Mouse (Mus musculus) midbrain, embryonic 13.5 days (tissue): ENCODE measurements around the gene Olfr157. TPM values are rescaled to one million over a fixed set of nuclear protein-coding genes. Genes with fewer than 3 reads are reported as not detected.

ENCODE experiments used
- ATAC-seq: fragments of 200-750 bp; cut with Nextera tagmentation; 2 replicates; pipeline ENCODE4 v1.8.0; 2017; ENCODE audit warnings: mild to moderate bottlenecking, moderate TSS enrichment, moderate library complexity
- H3K27ac ChIP-seq: fragments of 300-500 bp; sonication (generic); 2 replicates; pipeline ENCODE4 v1.5.1; 2015; ENCODE audit warnings: inconsistent platforms, mild to moderate bottlenecking, moderate library complexity
- H3K27me3 ChIP-seq: fragments of 300-500 bp; sonication (generic); 2 replicates; pipeline ENCODE4 v1.6.1; 2015; ENCODE audit warnings: mild to moderate bottlenecking, inconsistent platforms
- H3K36me3 ChIP-seq: fragments of 300-500 bp; sonication (generic); 2 replicates; pipeline ENCODE4 v1.6.1; 2015; ENCODE audit warnings: mild to moderate bottlenecking, inconsistent platforms
- H3K4me1 ChIP-seq: fragments of 300-500 bp; sonication (generic); replicated peaks from 2 replicates; pipeline ENCODE4 v1.6.1; 2015; ENCODE audit warnings: inconsistent platforms
- H3K4me2 ChIP-seq: fragments of 300-500 bp; sonication (generic); replicated peaks from 2 replicates; pipeline ENCODE4 v1.6.1; 2015; ENCODE audit warnings: moderate library complexity, mild to moderate bottlenecking, inconsistent platforms
- H3K4me3 ChIP-seq: fragments of 300-500 bp; sonication (generic); replicated peaks from 2 replicates; pipeline ENCODE4 v1.5.1; 2015; ENCODE audit warnings: mild to moderate bottlenecking, inconsistent platforms
- H3K9ac ChIP-seq: fragments of 300-500 bp; sonication (generic); replicated peaks from 2 replicates; pipeline ENCODE4 v1.6.1; 2015; ENCODE audit warnings: mild to moderate bottlenecking, inconsistent platforms
- H3K9me3 ChIP-seq: fragments of 300-500 bp; sonication (generic); 2 replicates; pipeline ENCODE4 v1.6.1; 2016; ENCODE audit warnings: mild to moderate bottlenecking, inconsistent platforms
- WGBS: fragments of 180-500 bp; shearing (Covaris S2); methylation state at CpG from one replicate; pipeline ENCODE4 v1.1.7; 2015; 5-methylcytosine and 5-hydroxymethylcytosine counted together
- polyA plus RNA-seq: library from polyadenylated mRNA; unstranded; fragments of >200 nt; fragmentation: Nextera tagmentation; extraction: Ambion mirVana; gene quantifications from 2 replicates; pipeline ENCODE4 v1.2.1, GENCODE M21; 2015

The Olfr157 gene
- polyA plus RNA-seq, 1 experiment from 2014 or later: not detected

GRCm38 (mm10) chr4:43795296-43795695 is 44.7 kb downstream of the Olfr157 start:
- no peaks in the 10 kb centered on the region for H3K36me3 ChIP-seq
- H3K27me3 ChIP-seq: no peaks in the 10 kb centered on the region
- 0 out of 2 replicates have a peak, but pooled peaks cover 5% of the 10 kb centered on the region for H3K9me3 ChIP-seq
- no peaks in the 10 kb centered on the region for H3K4me1 ChIP-seq
- H3K4me2 ChIP-seq: no peak overlapping the region
- ATAC-seq: no peak
- no peak overlapping the region for H3K9ac ChIP-seq
- no peak overlapping the region for H3K27ac ChIP-seq
- 78% methylated on average over 6 of the region's 6 CpGs for whole genome bisulfite sequencing
- no peak overlapping the region for H3K4me3 ChIP-seq

Other genes starting within 250 kb of the Olfr157 start
- gene Npr2, start 208.3 kb downstream of the Olfr157 start, polyA plus RNA-seq: 13.8 and 14.7 TPM in 2 replicates
- 5.5 and 5.6 TPM in 2 replicates for gene Spag8, start 186.6 kb downstream of the Olfr157 start, polyA plus RNA-seq
- gene Hint2, start 183.7 kb downstream of the Olfr157 start, polyA plus RNA-seq: 75.6 and 77.9 TPM in 2 replicates
- 16.3 and 17.1 TPM in 2 replicates for gene Tmem8b, start 171.2 kb downstream of the Olfr157 start, polyA plus RNA-seq
- 1.8 and 2.4 TPM in 2 replicates for gene Fam221b, start 171.1 kb downstream of the Olfr157 start, polyA plus RNA-seq
- 0.08 TPM in 1 of 2 replicates, not detected in the other for gene Olfr70, start 139.4 kb downstream of the Olfr157 start, polyA plus RNA-seq
- 0.08 and 0.10 TPM in 2 replicates for gene Olfr71, start 129.9 kb downstream of the Olfr157 start, polyA plus RNA-seq
- gene Hrct1, start 113.0 kb downstream of the Olfr157 start, polyA plus RNA-seq: 0.13 and 0.35 TPM in 2 replicates
- 0.05 TPM in 1 of 2 replicates, not detected in the other for gene Spaar, start 110.2 kb downstream of the Olfr157 start, polyA plus RNA-seq
- not detected in 2 replicates for gene Olfr159, start 69.2 kb downstream of the Olfr157 start, polyA plus RNA-seq
- gene Olfr156, start 16.3 kb downstream of the Olfr157 start, polyA plus RNA-seq: not detected in 2 replicates
- not detected in 2 replicates for gene Olfr155, start 11.4 kb upstream of the Olfr157 start, polyA plus RNA-seq
- 6.0 TPM in 2 replicates for gene Reck, start 35.3 kb upstream of the Olfr157 start, polyA plus RNA-seq
- gene Glipr2, start 117.2 kb upstream of the Olfr157 start, polyA plus RNA-seq: 33.7 and 35.3 TPM in 2 replicates
- not detected in 2 replicates for gene Ccin, start 143.3 kb upstream of the Olfr157 start, polyA plus RNA-seq
- gene Clta, start 164.3 kb upstream of the Olfr157 start, polyA plus RNA-seq: 275 TPM in 2 replicates
- 20.4 and 21.3 TPM in 2 replicates for gene Gne, start 244.0 kb upstream of the Olfr157 start, polyA plus RNA-seq